Mouse (Mus musculus) T-helper 1 cell (primary cell): ENCODE measurements around the gene Trappc2.

ENCODE experiments used
- in situ Hi-C: fragments of 300-600 bp; cut with MboI, MseI; formaldehyde crosslinking; loops from one replicate; pipeline ENCODE4 v1.15.1; 2025; ENCODE audit warnings: high pct_unique_total_duplicates

Trappc2 gene

GRCm38 (mm10) chrX:166440036-166440615 is at the start of gene Trappc2:
TSS of gene Trappc2 (plus strand) at chrX:166440574.
- in situ Hi-C loops: no loop called here

GRCm38 (mm10) chrX:166393753-166394152 is 46.6 kb upstream of the Trappc2 start:
- in situ Hi-C loops: no loop called here

GRCm38 (mm10) chrX:166407865-166408264 is 32.5 kb upstream of the Trappc2 start:
- in situ Hi-C loops: no loop called here

GRCm38 (mm10) chrX:166416196-166416595 is 24.2 kb upstream of the Trappc2 start:
- in situ Hi-C loops: no loop called here

- in situ Hi-C loops: no loop called here
These were observed 5.6 kb upstream of the Trappc2 start for GRCm38 (mm10) chrX:166434812-166435211.

GRCm38 (mm10) chrX:166440616-166441063 is 266 bp downstream of the Trappc2 start, which contains the start of gene Ofd1:
TSS of gene Ofd1 (minus strand) at chrX:166440704.
- in situ Hi-C loops: no loop called here

GRCm38 (mm10) chrX:166444552-166444951 is 4.2 kb downstream of the Trappc2 start:
- in situ Hi-C loops: no loop called here

GRCm38 (mm10) chrX:166453532-166453931 is 13.2 kb downstream of the Trappc2 start:
- in situ Hi-C loops: no loop called here

GRCm38 (mm10) chrX:166454331-166454730 is 14.0 kb downstream of the Trappc2 start:
- in situ Hi-C loops: no loop called here

GRCm38 (mm10) chrX:166455525-166455924 is 15.2 kb downstream of the Trappc2 start:
- in situ Hi-C loops: no loop called here

GRCm38 (mm10) chrX:166468321-166468720 is 27.9 kb downstream of the Trappc2 start:
- in situ Hi-C loops: no loop called here

GRCm38 (mm10) chrX:166472612-166473011 is 32.2 kb downstream of the Trappc2 start:
- in situ Hi-C loops: no loop called here

GRCm38 (mm10) chrX:166477393-166477792 is 37.0 kb downstream of the Trappc2 start:
- in situ Hi-C loops: no loop called here

GRCm38 (mm10) chrX:166478631-166479364 is 38.4 kb downstream of the Trappc2 start:
- in situ Hi-C loops: no loop called here

- in situ Hi-C loops: no loop called here
These were observed 39.1 kb downstream of the Trappc2 start, which contains the start of gene Rab9 for GRCm38 (mm10) chrX:166479365-166479983. TSS of gene Rab9 (minus strand) at chrX:166479867.

GRCm38 (mm10) chrX:166495052-166495451 is 54.7 kb downstream of the Trappc2 start:
- in situ Hi-C loops: no loop called here

- in situ Hi-C loops: no loop called here
These were observed 57.4 kb downstream of the Trappc2 start for GRCm38 (mm10) chrX:166497771-166498170.

- in situ Hi-C loops: no loop called here
These were observed 59.3 kb downstream of the Trappc2 start for GRCm38 (mm10) chrX:166499496-166500190.
